Mouse (Mus musculus) bone marrow macrophage, adult 2 months (primary cell): Measurements from ENCODE around the gene Slc1a2.

Experiments used
- CTCF ChIP-seq: IDR thresholded peaks from 2 replicates; pipeline ENCODE4 v1.5.1; 2012; ENCODE audit warnings: low read depth, mild to moderate bottlenecking, low read length, moderate library complexity
- POLR2A ChIP-seq: IDR thresholded peaks from 2 replicates; pipeline ENCODE4 v1.6.1; 2012; ENCODE audit warnings: mild to moderate bottlenecking, low read depth, low read length, borderline replicate concordance

DNA sequence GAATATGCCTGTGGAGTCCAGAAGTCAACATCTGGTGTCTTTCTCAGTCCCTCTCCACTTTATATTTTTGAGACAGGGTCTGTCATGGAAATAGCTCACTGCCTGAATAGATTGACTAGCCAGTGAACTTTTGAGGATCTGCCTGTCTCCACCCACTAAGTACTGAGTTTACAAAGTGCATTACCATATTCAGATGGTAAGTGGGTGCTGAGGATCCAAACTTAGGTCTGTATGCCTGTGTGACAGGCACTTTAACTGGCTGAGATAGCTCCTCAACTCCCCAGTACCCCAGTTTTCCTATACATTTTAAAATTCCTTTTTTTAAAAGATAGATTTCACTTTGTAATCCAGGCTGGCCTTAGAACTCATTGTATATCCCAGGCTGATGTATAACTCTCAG lies 35.5 kb upstream of the Slc1a2 start:
- no peak for TF ChIP-seq CTCF
- no peak for TF ChIP-seq POLR2A
